In genomic region chr1:133907949-133908658, GRCm38 (mm10) we compare ENCODE assay signal across 8 mouse cellular contexts. TPM values are rescaled to one million over a fixed set of nuclear protein-coding genes. Genes with fewer than 3 reads are reported as not detected.
DNase-seq lines count a peak whose midpoint lies in the region; ATAC-seq and TF ChIP-seq lines count a peak whose summit lies in the region.

Optc (minus strand) TSS chr1:133907999.

- TF ChIP-seq EP300 in liver, embryonic 14.5 days (IDR thresholded peaks at IDR 0.05; ENCODE audit: low read depth), result no peak; the same call in 1 of the 2 replicates

- WGBS in thymus, adult 2 months, result 13% methylated on average over 29 of the region's 30 CpGs
- 2% methylated on average over 24 of the region's 30 CpGs for WGBS in cerebellum, adult 2 months
- WGBS in liver, embryonic 14.5 days (ENCODE audit: insufficient replicate concordance), result 5% methylated on average over 30 of the region's 30 CpGs

- H3K4me1 ChIP-seq in thymus, adult 2 months (replicated peaks; ENCODE audit: control insufficient read depth, insufficient read depth, low read length), result peaks cover 13% of the 10 kb centered on the region
- peaks cover 31% of the 10 kb centered on the region for H3K4me1 ChIP-seq in cerebellum, adult 2 months (ENCODE audit: control insufficient read depth, insufficient read depth, low read length)
- peaks cover 0 to 17% of the 10 kb centered on the region in 2 experiments for H3K4me1 ChIP-seq in liver, embryonic 14.5 days (replicated peaks; ENCODE audit: control insufficient read depth in 2 of 2, insufficient read depth in 2 of 2, low read length in 1 of 2)

- peak within 1 kb of the TSS; percentile 40 for H3K4me3 ChIP-seq in thymus, adult 2 months (ENCODE audit: control insufficient read depth, insufficient read depth, low read length)
- peak within 1 kb of the TSS; percentile 50 for H3K4me3 ChIP-seq in cerebellum, adult 2 months (replicated peaks; ENCODE audit: insufficient read depth, low read depth, low read length)
- peak within 1 kb of the TSS; percentile 26 to 39 for H3K4me3 ChIP-seq in liver, embryonic 14.5 days (ENCODE audit: insufficient read depth in 1 of 2, low read depth in 2 of 2, low read length in 2 of 2)

- no peak within 1 kb of the TSS for H3K27ac ChIP-seq in thymus, adult 2 months (ENCODE audit: control insufficient read depth, insufficient read depth, low read length)
- H3K27ac ChIP-seq in cerebellum, adult 2 months (ENCODE audit: insufficient read depth, low read length), result peak within 1 kb of the TSS; percentile 79
- no peak within 1 kb of the TSS for H3K27ac ChIP-seq in liver, embryonic 14.5 days

- TF ChIP-seq POLR2A in thymus, adult 2 months (IDR thresholded peaks at IDR 0.05; ENCODE audit: control insufficient read depth, extremely low read depth, insufficient read depth, low read length, poor library complexity), result no peak
- no peak for TF ChIP-seq POLR2A in cerebellum, adult 2 months (IDR thresholded peaks at IDR 0.05; ENCODE audit: borderline replicate concordance, insufficient read depth, low read length)

- H3K9ac ChIP-seq in liver, embryonic 14.5 days (replicated peaks), result peak within 1 kb of the TSS; percentile 20; the same call in 1 of the 2 replicates

- peak; percentile 75 for ATAC-seq in liver, embryonic 14.5 days (ENCODE audit: insufficient read depth)

- TF ChIP-seq CTCF in thymus, adult 2 months (IDR thresholded peaks at IDR 0.05; ENCODE audit: borderline replicate concordance, control insufficient read depth, extremely low read depth, insufficient read depth, low read length, poor library complexity), result no peak
- TF ChIP-seq CTCF in cerebellum, adult 2 months (IDR thresholded peaks at IDR 0.05; ENCODE audit: borderline replicate concordance, insufficient read depth, low read depth, low read length), result no peak
- no peak for TF ChIP-seq CTCF in liver, embryonic 14.5 days (IDR thresholded peaks at IDR 0.05; ENCODE audit: low read depth)

- H3K27me3 ChIP-seq in thymus, adult 2 months (ENCODE audit: control insufficient read depth, insufficient read depth, low read length), result no peaks in the 10 kb centered on the region
- H3K27me3 ChIP-seq in cerebellum, adult 2 months (ENCODE audit: control insufficient read depth, insufficient read depth, low read length), result no peaks in the 10 kb centered on the region
- peaks cover 20% of the 10 kb centered on the region for H3K27me3 ChIP-seq in liver, embryonic 14.5 days (ENCODE audit: control insufficient read depth, insufficient read depth, low read length)

- peak; percentile 22 for DNase-seq in thymus, adult 2 months
- DNase-seq in thymus, postnatal 10 days (ENCODE audit: low spot score in 2 of 2), result no peak
- peak; percentile 77 to 80 for DNase-seq in cerebellum, adult 2 months
- DNase-seq in frontal cortex, adult 2 months (ENCODE audit: extremely low spot score in 1 of 2, low spot score in 1 of 2), result peak; percentile 74 to 78
- DNase-seq in layer of hippocampus, adult 11-12 months (ENCODE audit: low spot score), result peak; percentile 69
- DNase-seq in liver, embryonic 14.5 days (ENCODE audit: low read depth in 3 of 3, low spot score in 3 of 3), result no peak
- peak; percentile 82 for DNase-seq in retina, postnatal 1 day
- no peak for DNase-seq in spleen, postnatal 4 days (ENCODE audit: low spot score in 2 of 2)

- no peaks in the 10 kb centered on the region for H3K9me3 ChIP-seq in liver, embryonic 14.5 days (ENCODE audit: control insufficient read depth, low read length)

- H3K4me2 ChIP-seq in liver, embryonic 14.5 days (ENCODE audit: low read depth), result peak within 1 kb of the TSS; percentile 69

- H3K36me3 ChIP-seq in thymus, adult 2 months (ENCODE audit: control insufficient read depth, insufficient read depth, low read length), result no peaks in the 10 kb centered on the region
- no peaks in the 10 kb centered on the region for H3K36me3 ChIP-seq in liver, embryonic 14.5 days (replicated peaks; ENCODE audit: control insufficient read depth, insufficient read depth, low read depth)

RNA-seq across cellular contexts. Expression of gene Optc, which starts in this region (rescaled TPM):
- 0.91 and 1.0 TPM in 2 replicates for polyA plus RNA-seq in thymus, adult 2 months (2012; rRNA removed)
- 2.2 and 2.4 TPM in 2 replicates for polyA plus RNA-seq in cerebellum, adult 2 months (2012; rRNA removed)
- polyA plus RNA-seq in frontal cortex, adult 2 months (2012; rRNA removed), result 0.99 and 1.7 TPM in 2 replicates
- polyA plus RNA-seq in liver, embryonic 14.5 days (2012; rRNA removed), result 0.11 and 0.23 TPM in 2 replicates
- polyA plus RNA-seq in liver, embryonic 14.5 days (2014; fragmentation: Nextera tagmentation; extraction: Ambion mirVana), result not detected in 2 replicates

Comparison
In these comparisons a context has a peak if more than half of its experiments do, and no peak if none do; other contexts are left out.
1. DNase-seq: peak in thymus, adult 2 months (single experiment), cerebellum, adult 2 months (2 of 2), frontal cortex, adult 2 months (2 of 2), layer of hippocampus, adult 11-12 months (single experiment) and retina, postnatal 1 day (single experiment); none in thymus, postnatal 10 days (0 of 2), liver, embryonic 14.5 days (0 of 3) and spleen, postnatal 4 days (0 of 2).
2. Peak in ATAC-seq, H3K4me3 ChIP-seq, H3K9ac ChIP-seq and H3K4me2 ChIP-seq in liver, embryonic 14.5 days; RNA of the gene not detected or under 1 TPM.
3. Peak in every context shown above with its lines, with median percentiles within 50 percentile points of each other: H3K4me3 ChIP-seq.